Mouse (Mus musculus) testis, adult 2 months (tissue): ENCODE data around the gene Gm11627.

ENCODE experiments used
- CTCF ChIP-seq: fragments of 200-500 bp; IDR thresholded peaks from 2 replicates; pipeline ENCODE4 v1.5.1; 2012; ENCODE audit warnings: low read depth, mild to moderate bottlenecking, inconsistent platforms, low read length, moderate library complexity; ENCODE audit not compliant: control insufficient read depth, insufficient read depth, insufficient replicate concordance
- POLR2A ChIP-seq: fragments of 200-500 bp; IDR thresholded peaks from 2 replicates; pipeline ENCODE4 v1.6.1; 2012; ENCODE audit warnings: low read depth, mild to moderate bottlenecking, inconsistent platforms, low read length, moderate library complexity; ENCODE audit not compliant: control insufficient read depth

- TF ChIP-seq POLR2A (no peak), CTCF (no peak)
These were observed 12.1 kb downstream of the Gm11627 start for GRCm38 (mm10) chr11:102567157-102567556.
